Mouse (Mus musculus) thymus, postnatal 36 days (tissue): ENCODE measurements around the gene Klf3.
"Not testable (repeated sequence)": the region's sequence is repeated elsewhere in the genome, so short reads cannot be mapped to it uniquely, and the experiment has no call there.

Source experiments
- DNase-seq, 2 experiments: peaks; one replicate each; pipeline ENCODE4 v3.0.0; 2022; ENCODE audit warnings: mixed read lengths in 2 of 2

Gene Klf3

GRCm38 (mm10) chr5:64881559-64881958 is 78.4 kb downstream of the Klf3 start:
- DNase-seq = not testable (repeated sequence)

GRCm38 (mm10) chr5:64881976-64882375 is 78.8 kb downstream of the Klf3 start:
- not testable (repeated sequence) for DNase-seq
